Mouse (Mus musculus) embryonic facial prominence, embryonic 11.5 days (tissue): ENCODE measurements at regions not wholly inside any gene's neighbourhood (a gene's known extent, or its start where the extent isn't known, plus 50 kb on each side); places are given as distances from the start of the nearest gene placed in this dataset.
A peak's percentile ranks its signal among the peaks of the same experiment; 100 is the strongest.

Experiments
- ATAC-seq: fragments of 200-750 bp; cut with Nextera tagmentation; replicated peaks from 2 replicates; pipeline ENCODE4 v1.8.0; 2017; ENCODE audit warnings: low read depth; ENCODE audit not compliant: insufficient number of reproducible peaks, low FRiP score, low TSS enrichment
- DNase-seq: peaks from one replicate; pipeline ENCODE4 v3.0.0-alpha.2; 2015; ENCODE audit warnings: low spot score
- H3K27ac ChIP-seq: fragments of 300-500 bp; sonication (generic); replicated peaks from 2 replicates; pipeline ENCODE4 v1.5.1; 2014; ENCODE audit warnings: mild to moderate bottlenecking, low read depth, low read length, control low read depth
- H3K27me3 ChIP-seq: fragments of 300-500 bp; sonication (generic); 2 replicates; pipeline ENCODE4 v1.6.1; 2014; ENCODE audit warnings: mild to moderate bottlenecking, low read length, moderate library complexity, mixed read lengths; ENCODE audit not compliant: control insufficient read depth, insufficient read depth
- H3K36me3 ChIP-seq: fragments of 300-500 bp; sonication (generic); replicated peaks from 2 replicates; pipeline ENCODE4 v1.6.1; 2014; ENCODE audit warnings: low read depth, mild to moderate bottlenecking, low read length, moderate library complexity, mixed read lengths; ENCODE audit not compliant: control insufficient read depth, insufficient read depth
- H3K4me1 ChIP-seq: fragments of 300-500 bp; sonication (generic); 2 replicates; pipeline ENCODE4 v1.6.1; 2014; ENCODE audit warnings: low read length, mixed read lengths; ENCODE audit not compliant: control insufficient read depth, insufficient read depth
- H3K4me2 ChIP-seq: fragments of 300-500 bp; sonication (generic); 2 replicates; pipeline ENCODE4 v1.6.1; 2014; ENCODE audit warnings: low read depth, mild to moderate bottlenecking, control low read depth, low read length, moderate library complexity
- H3K4me3 ChIP-seq: fragments of 300-500 bp; sonication (generic); 2 replicates; pipeline ENCODE4 v1.5.1; 2014; ENCODE audit warnings: low read depth, low read length, control low read depth
- H3K9ac ChIP-seq: fragments of 300-500 bp; sonication (generic); replicated peaks from 2 replicates; pipeline ENCODE4 v1.6.1; 2014; ENCODE audit warnings: mild to moderate bottlenecking, control low read depth, low read length
- H3K9me3 ChIP-seq: fragments of 300-500 bp; sonication (generic); replicated peaks from 2 replicates; pipeline ENCODE4 v1.6.1; 2016; ENCODE audit warnings: mild to moderate bottlenecking, low read length, inconsistent platforms, mixed read lengths; ENCODE audit not compliant: control insufficient read depth
- WGBS: fragments of 180-500 bp; shearing (Covaris S2); extraction: QIAGEN DNeasy Blood & Tissue Kit; methylation state at CpG from one replicate; pipeline ENCODE4 v1.1.7; 2014; 5-methylcytosine and 5-hydroxymethylcytosine counted together

- no peaks in the 10 kb centered on the region for H3K36me3 ChIP-seq
- no peak overlapping the region for H3K4me2 ChIP-seq
- no peak for DNase-seq
- H3K9me3 ChIP-seq: no peaks in the 10 kb centered on the region
- peaks cover 5% of the 10 kb centered on the region; the same call in 1 of the 2 replicates for H3K4me1 ChIP-seq
- 72% methylated on average over 9 of the region's 9 CpGs for WGBS
- ATAC-seq: no peak
- H3K4me3 ChIP-seq: no peak overlapping the region
- H3K9ac ChIP-seq: no peak overlapping the region
- no peak overlapping the region for H3K27ac ChIP-seq
- no peaks in the 10 kb centered on the region for H3K27me3 ChIP-seq
Observed at GRCm38 (mm10) chr12:69447322-69447827, 75.1 kb upstream of the Gm9887 start.

GRCm38 (mm10) chr12:69446468-69447321 is 74.4 kb upstream of the Gm9887 start:
- H3K9me3 ChIP-seq: no peaks in the 10 kb centered on the region
- ATAC-seq: peak; percentile 92
- peak overlapping the region; percentile 37 for H3K9ac ChIP-seq
- 31% methylated on average over 17 of the region's 17 CpGs for WGBS
- no peaks in the 10 kb centered on the region for H3K36me3 ChIP-seq
- H3K4me1 ChIP-seq: peaks cover 5% of the 10 kb centered on the region; the same call in 1 of the 2 replicates
- DNase-seq: peak; percentile 77
- peak overlapping the region; percentile 3; the same call in 1 of the 2 replicates for H3K4me2 ChIP-seq
- peak overlapping the region; percentile 67 for H3K27ac ChIP-seq
- H3K4me3 ChIP-seq: no peak overlapping the region; the same call in 1 of the 2 replicates
- H3K27me3 ChIP-seq: no peaks in the 10 kb centered on the region

GRCm38 (mm10) chr12:69446085-69446467 is 73.8 kb upstream of the Gm9887 start:
- WGBS: 16% methylated on average over 10 of the region's 10 CpGs
- ATAC-seq (peak; percentile 20; the same call in 1 of the 2 replicates), DNase-seq (peak; percentile 49)
- H3K27ac ChIP-seq: peak overlapping the region; percentile 67
- no peaks in the 10 kb centered on the region for H3K36me3 ChIP-seq
- H3K9ac ChIP-seq: peak overlapping the region; percentile 37; the same call in 1 of the 2 replicates
- peak overlapping the region; percentile 3; the same call in 1 of the 2 replicates for H3K4me2 ChIP-seq
- H3K4me1 ChIP-seq: peaks cover 5% of the 10 kb centered on the region; the same call in 1 of the 2 replicates
- H3K9me3 ChIP-seq: no peaks in the 10 kb centered on the region
- H3K27me3 ChIP-seq: no peaks in the 10 kb centered on the region
- no peak overlapping the region for H3K4me3 ChIP-seq

- DNase-seq (no peak), ATAC-seq (no peak)
- peaks cover 5% of the 10 kb centered on the region; the same call in 1 of the 2 replicates for H3K4me1 ChIP-seq
- WGBS: 19% methylated on average over 6 of the region's 6 CpGs
- no peak overlapping the region for H3K4me3 ChIP-seq
- no peaks in the 10 kb centered on the region for H3K27me3 ChIP-seq
- H3K27ac ChIP-seq: no peak overlapping the region
- no peak overlapping the region for H3K9ac ChIP-seq
- no peaks in the 10 kb centered on the region for H3K36me3 ChIP-seq
- H3K9me3 ChIP-seq: no peaks in the 10 kb centered on the region
- H3K4me2 ChIP-seq: no peak overlapping the region
Observed at GRCm38 (mm10) chr12:69442321-69442720, 70.1 kb upstream of the Gm9887 start.

- Histone ChIP-seq H3K4me3 (no peak overlapping the region), H3K9me3 (no peaks in the 10 kb centered on the region), H3K27ac (no peak overlapping the region), H3K36me3 (no peaks in the 10 kb centered on the region), H3K9ac (no peak overlapping the region), H3K4me1 (peaks cover 5% of the 10 kb centered on the region; the same call in 1 of the 2 replicates), H3K27me3 (no peaks in the 10 kb centered on the region), H3K4me2 (no peak overlapping the region)
- no peak for DNase-seq
- 78% methylated on average over 4 of the region's 4 CpGs for WGBS
- ATAC-seq: no peak
Observed at GRCm38 (mm10) chr12:69441764-69442163, 69.5 kb upstream of the Gm9887 start.

- Histone ChIP-seq H3K27me3 (no peaks in the 10 kb centered on the region), H3K4me2 (no peak overlapping the region), H3K4me1 (no peaks in the 10 kb centered on the region), H3K9ac (no peak overlapping the region), H3K4me3 (no peak overlapping the region), H3K27ac (no peak overlapping the region), H3K36me3 (no peaks in the 10 kb centered on the region), H3K9me3 (no peaks in the 10 kb centered on the region; the same call in 1 of the 2 replicates)
- DNase-seq: no peak
- WGBS: 81% methylated on average over 5 of the region's 5 CpGs
- no peak for ATAC-seq
Observed at GRCm38 (mm10) chr12:69438271-69438670, 66.0 kb upstream of the Gm9887 start.

- Histone ChIP-seq H3K27me3 (no peaks in the 10 kb centered on the region), H3K4me2 (no peak overlapping the region), H3K4me1 (no peaks in the 10 kb centered on the region), H3K36me3 (no peaks in the 10 kb centered on the region), H3K9ac (no peak overlapping the region), H3K4me3 (no peak overlapping the region), H3K27ac (no peak overlapping the region), H3K9me3 (no peaks in the 10 kb centered on the region; the same call in 1 of the 2 replicates)
- ATAC-seq (no peak), DNase-seq (peak; percentile 47)
- 43% methylated on average over 10 of the region's 10 CpGs for WGBS
Observed at GRCm38 (mm10) chr12:69436839-69437501, 64.7 kb upstream of the Gm9887 start.
